Mouse (Mus musculus) cerebellum, adult 2 months (tissue): ENCODE measurements around the gene Eno3.

ENCODE experiments used
- CTCF ChIP-seq: fragments of 200-500 bp; IDR thresholded peaks from 2 replicates; pipeline ENCODE4 v1.5.1; 2011; ENCODE audit warnings: low read depth, mild to moderate bottlenecking, control low read depth, low read length, moderate library complexity, borderline replicate concordance; ENCODE audit not compliant: insufficient read depth
- POLR2A ChIP-seq: fragments of 200-500 bp; IDR thresholded peaks from 2 replicates; pipeline ENCODE4 v1.6.1; 2011; ENCODE audit warnings: low read length, control low read depth, borderline replicate concordance; ENCODE audit not compliant: insufficient read depth

GRCm38 (mm10) chr11:70615074-70615473 lies 41.9 kb upstream of the Eno3 start:
- no peak for TF ChIP-seq CTCF
- no peak for TF ChIP-seq POLR2A
